Mouse (Mus musculus) hindbrain, embryonic 12.5 days (tissue): ENCODE measurements around the gene Atg4c. TPM values are rescaled to one million over a fixed set of nuclear protein-coding genes. Genes with fewer than 3 reads are reported as not detected.

ENCODE experiments used
- ATAC-seq: fragments of 200-750 bp; cut with Nextera tagmentation; 2 replicates; pipeline ENCODE4 v1.8.0; 2017; ENCODE audit warnings: moderate TSS enrichment; ENCODE audit not compliant: low FRiP score
- H3K27ac ChIP-seq: fragments of 300-500 bp; sonication (generic); 2 replicates; pipeline ENCODE4 v1.5.1; 2016; ENCODE audit warnings: mild to moderate bottlenecking
- H3K27me3 ChIP-seq: fragments of 300-500 bp; sonication (generic); 2 replicates; pipeline ENCODE4 v1.6.1; 2016; ENCODE audit warnings: mild to moderate bottlenecking
- H3K36me3 ChIP-seq: fragments of 300-500 bp; sonication (generic); 2 replicates; pipeline ENCODE4 v1.6.1; 2016; ENCODE audit warnings: mild to moderate bottlenecking
- H3K4me1 ChIP-seq: fragments of 300-500 bp; sonication (generic); 2 replicates; pipeline ENCODE4 v1.6.1; 2016
- H3K4me2 ChIP-seq: fragments of 300-500 bp; sonication (generic); replicated peaks from 2 replicates; pipeline ENCODE4 v1.6.1; 2016; ENCODE audit warnings: mild to moderate bottlenecking
- H3K4me3 ChIP-seq: fragments of 300-500 bp; sonication (generic); 2 replicates; pipeline ENCODE4 v1.5.1; 2016; ENCODE audit warnings: mild to moderate bottlenecking
- H3K9ac ChIP-seq: fragments of 300-500 bp; sonication (generic); 2 replicates; pipeline ENCODE4 v1.6.1; 2016; ENCODE audit warnings: mild to moderate bottlenecking, moderate library complexity
- H3K9me3 ChIP-seq: fragments of 300-500 bp; sonication (generic); replicated peaks from 2 replicates; pipeline ENCODE4 v1.6.1; 2016; ENCODE audit warnings: mild to moderate bottlenecking
- WGBS: fragments of 180-500 bp; shearing (Covaris S2); methylation state at CpG from one replicate; pipeline ENCODE4 v1.1.7; 2016; 5-methylcytosine and 5-hydroxymethylcytosine counted together
- polyA plus RNA-seq: library from polyadenylated mRNA; unstranded; fragments of >200 nt; fragmentation: Nextera tagmentation; extraction: Ambion mirVana; gene quantifications from 2 replicates; pipeline ENCODE4 v1.2.1, GENCODE M21; 2016

Gene Atg4c
- polyA plus RNA-seq, 1 experiment from 2014 or later: 19.8 TPM

DNA sequence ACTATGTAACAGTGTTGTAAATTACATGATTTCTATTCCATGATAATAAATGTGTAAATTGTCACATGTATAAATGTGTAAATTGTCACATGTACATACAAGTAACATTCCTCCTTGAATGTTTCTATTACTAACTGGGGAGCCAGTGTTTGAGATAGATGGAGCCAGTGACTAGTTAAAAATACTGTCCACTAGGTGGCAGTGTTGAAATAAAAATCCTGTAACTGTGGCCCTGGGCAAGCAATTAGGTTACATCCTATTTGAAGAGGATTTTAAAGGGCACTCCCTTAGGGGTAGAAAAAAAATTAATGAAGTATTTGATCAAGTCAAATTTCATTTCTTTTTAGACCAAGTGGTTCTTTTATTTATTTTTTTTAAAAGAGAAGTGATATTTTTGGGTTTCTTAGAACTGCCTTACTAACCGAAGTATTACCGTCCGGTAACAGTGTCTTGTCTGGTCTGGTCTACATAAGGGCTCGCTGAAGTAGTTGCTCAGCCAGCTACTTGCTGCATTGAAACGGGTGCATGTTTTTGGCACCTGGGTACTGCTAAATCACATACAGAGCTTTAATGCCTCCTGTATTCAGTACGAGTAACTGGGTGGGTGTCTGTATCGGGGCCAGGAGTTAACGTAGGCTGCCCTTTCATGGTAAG, 41.6 kb downstream of the Atg4c start:
- 93% methylated on average over 8 of the region's 8 CpGs for WGBS
- ATAC-seq: peak; percentile 67
- no peaks in the 10 kb centered on the region for H3K4me1 ChIP-seq

DNA sequence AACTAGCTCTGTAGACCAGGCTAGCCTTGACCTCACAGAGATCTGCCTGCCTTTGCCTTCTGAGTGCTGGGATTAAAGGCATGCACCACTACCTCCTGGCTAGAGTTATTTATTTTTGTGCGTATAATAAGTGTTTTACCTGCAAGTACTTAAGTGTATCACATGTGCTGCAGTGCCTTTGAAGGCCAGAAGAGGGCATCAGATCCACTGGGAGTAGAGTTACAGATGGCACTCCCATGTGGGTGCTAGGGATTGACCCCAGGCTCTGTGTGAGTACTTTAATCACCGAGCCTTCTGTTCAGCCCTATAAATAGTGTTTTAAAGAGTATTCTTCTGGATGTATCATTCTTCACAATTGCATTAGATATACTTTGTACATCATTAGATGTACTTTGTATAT, 44.6 kb downstream of the Atg4c start:
- Histone ChIP-seq H3K9ac (no peak overlapping the region), H3K27me3 (no peaks in the 10 kb centered on the region), H3K9me3 (0 out of 2 replicates have a peak, but pooled peaks cover 4% of the 10 kb centered on the region), H3K4me3 (no peak overlapping the region), H3K4me1 (no peaks in the 10 kb centered on the region), H3K36me3 (peaks cover 16% of the 10 kb centered on the region; the same call in 1 of the 2 replicates), H3K4me2 (no peak overlapping the region), H3K27ac (no peak overlapping the region)
- WGBS: 94% methylated on average over 2 of the region's 2 CpGs
- ATAC-seq: no peak

More for the DNA sequence above, 41.6 kb downstream of the Atg4c start:
- no peak overlapping the region for H3K27ac ChIP-seq
- no peak overlapping the region for H3K4me2 ChIP-seq
- no peak overlapping the region for H3K4me3 ChIP-seq
- peaks cover 16% of the 10 kb centered on the region; the same call in 1 of the 2 replicates for H3K36me3 ChIP-seq
- H3K9ac ChIP-seq: no peak overlapping the region
- 0 out of 2 replicates have a peak, but pooled peaks cover 4% of the 10 kb centered on the region for H3K9me3 ChIP-seq
- no peaks in the 10 kb centered on the region for H3K27me3 ChIP-seq

DNA sequence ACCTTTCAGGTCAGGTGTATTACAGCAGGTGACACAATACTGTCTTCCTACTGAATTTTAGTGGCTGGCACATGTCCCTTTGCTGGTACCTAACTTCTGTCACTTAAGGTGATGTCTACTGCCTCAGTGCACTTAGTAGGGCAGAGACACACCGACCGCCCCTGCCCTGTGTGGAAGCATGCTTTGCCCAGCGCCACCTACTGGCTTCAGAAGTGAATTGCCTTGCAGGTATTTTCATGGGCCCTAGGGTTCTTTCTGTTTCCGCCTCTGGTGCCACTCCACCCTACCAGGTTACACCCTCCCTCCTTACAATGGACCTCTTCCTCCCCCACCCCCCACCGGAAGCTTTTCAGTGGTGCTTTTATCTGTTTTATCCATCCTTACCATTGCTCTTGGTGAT, 47.9 kb downstream of the Atg4c start:
- Histone ChIP-seq H3K4me2 (no peak overlapping the region), H3K27ac (no peak overlapping the region), H3K4me3 (no peak overlapping the region), H3K4me1 (no peaks in the 10 kb centered on the region), H3K9me3 (0 out of 2 replicates have a peak, but pooled peaks cover 4% of the 10 kb centered on the region), H3K36me3 (peaks cover 12% of the 10 kb centered on the region; the same call in 1 of the 2 replicates), H3K9ac (no peak overlapping the region), H3K27me3 (no peaks in the 10 kb centered on the region)
- ATAC-seq: no peak
- 54% methylated on average over 5 of the region's 5 CpGs for WGBS

DNA sequence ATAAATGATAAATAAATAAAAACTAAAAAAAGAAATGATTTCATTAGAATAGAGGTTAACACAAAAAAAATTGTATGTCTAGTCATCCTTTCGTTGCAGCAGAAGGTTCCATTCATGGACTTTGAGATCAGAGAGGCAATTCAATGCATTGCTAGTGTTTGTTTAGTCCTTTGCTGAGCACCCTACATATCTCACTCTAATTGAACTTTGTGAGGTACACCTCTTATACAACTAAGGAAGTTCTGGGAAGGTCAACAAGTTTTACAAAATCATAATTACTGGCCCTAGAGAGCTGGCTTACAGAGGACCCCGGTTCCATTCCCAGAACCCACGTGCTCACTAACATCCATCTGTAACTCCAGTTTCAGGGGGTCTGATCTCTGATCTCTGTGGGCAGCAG, 55.6 kb downstream of the Atg4c start:
- no peaks in the 10 kb centered on the region for H3K36me3 ChIP-seq
- no peak for ATAC-seq
- 96% methylated on average over 3 of the region's 3 CpGs for WGBS

DNA sequence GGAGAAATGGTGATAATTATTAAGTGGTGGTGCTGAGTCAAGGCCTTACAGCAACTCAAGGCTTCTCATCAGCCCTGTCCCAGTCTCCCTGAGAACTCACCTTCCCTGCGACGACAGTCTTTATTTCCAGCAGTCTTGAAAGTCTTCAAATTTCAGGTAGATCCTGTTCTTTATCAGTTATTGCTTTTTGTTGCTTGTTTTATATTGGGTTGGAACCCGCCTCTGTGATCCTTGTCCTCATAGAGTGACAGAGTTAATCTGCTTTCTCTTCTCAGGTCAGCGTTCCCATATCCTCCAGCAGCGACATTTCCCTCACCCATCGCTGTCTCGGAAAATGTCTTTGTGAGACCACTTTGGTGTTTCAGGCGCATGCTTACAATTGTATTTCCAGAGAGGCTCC, 56.1 kb downstream of the Atg4c start:
- H3K4me2 ChIP-seq: no peak overlapping the region
- H3K9me3 ChIP-seq: no peaks in the 10 kb centered on the region
- H3K36me3 ChIP-seq: no peaks in the 10 kb centered on the region
- H3K27ac ChIP-seq: no peak overlapping the region
- no peak overlapping the region for H3K9ac ChIP-seq
- no peaks in the 10 kb centered on the region for H3K4me1 ChIP-seq
- H3K4me3 ChIP-seq: no peak overlapping the region
- ATAC-seq: no peak
- H3K27me3 ChIP-seq: no peaks in the 10 kb centered on the region
- WGBS: 95% methylated on average over 8 of the region's 8 CpGs

More for the DNA sequence above, 55.6 kb downstream of the Atg4c start:
- H3K4me2 ChIP-seq: no peak overlapping the region
- no peaks in the 10 kb centered on the region for H3K9me3 ChIP-seq
- H3K9ac ChIP-seq: no peak overlapping the region
- no peak overlapping the region for H3K27ac ChIP-seq
- no peaks in the 10 kb centered on the region for H3K27me3 ChIP-seq
- no peak overlapping the region for H3K4me3 ChIP-seq
- no peaks in the 10 kb centered on the region for H3K4me1 ChIP-seq

DNA sequence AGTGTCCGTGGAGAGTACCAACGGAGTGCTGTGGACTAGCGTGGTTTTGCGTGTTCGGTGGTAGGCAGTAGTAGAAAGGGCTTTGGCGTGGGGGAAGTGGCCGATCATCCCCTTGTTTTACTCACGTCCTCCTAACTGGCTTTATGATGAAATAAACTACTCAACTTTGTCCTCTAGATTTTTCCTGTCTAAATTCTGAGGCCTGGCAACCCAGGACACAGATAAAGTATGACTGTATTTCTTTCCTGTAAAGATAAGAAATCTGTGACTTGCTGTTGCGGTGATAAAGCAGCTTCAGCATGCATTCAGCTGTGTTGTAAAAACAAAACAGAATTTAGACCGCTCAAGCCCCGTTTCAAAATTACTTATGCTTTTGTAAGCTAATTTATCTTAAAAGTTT, 59.2 kb downstream of the Atg4c start:
- no peaks in the 10 kb centered on the region for H3K27me3 ChIP-seq
- no peaks in the 10 kb centered on the region for H3K9me3 ChIP-seq
- H3K4me3 ChIP-seq: no peak overlapping the region
- ATAC-seq: no peak
- no peaks in the 10 kb centered on the region for H3K4me1 ChIP-seq
- no peak overlapping the region for H3K9ac ChIP-seq
- WGBS: 94% methylated on average over 11 of the region's 11 CpGs
- no peaks in the 10 kb centered on the region for H3K36me3 ChIP-seq
- no peak overlapping the region for H3K27ac ChIP-seq
- H3K4me2 ChIP-seq: no peak overlapping the region

DNA sequence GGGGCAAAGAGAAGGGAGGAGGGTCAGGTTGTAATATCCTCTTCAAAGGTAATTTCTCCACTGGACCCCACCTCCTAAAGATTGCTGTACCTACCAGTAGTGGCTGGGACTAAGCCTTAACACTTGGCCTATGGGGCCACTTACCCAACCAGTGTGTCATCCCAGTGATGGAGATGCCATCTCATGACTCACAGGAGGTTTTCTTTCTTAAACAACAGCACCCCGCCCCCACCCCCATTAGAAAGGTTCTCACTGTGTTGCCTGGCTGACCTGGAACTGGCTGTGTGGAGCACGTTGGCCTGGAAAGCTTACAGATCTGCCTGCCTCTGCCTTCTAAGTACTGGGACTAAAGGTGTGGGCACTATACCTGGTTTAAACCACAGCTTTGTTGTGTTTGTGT, 69.5 kb downstream of the Atg4c start:
- H3K27me3 ChIP-seq: no peaks in the 10 kb centered on the region
- H3K9ac ChIP-seq: no peak overlapping the region
- no peak for ATAC-seq
- no peak overlapping the region for H3K4me2 ChIP-seq
- H3K4me3 ChIP-seq: no peak overlapping the region
- no peaks in the 10 kb centered on the region; the same call in 1 of the 2 replicates for H3K4me1 ChIP-seq
- no peak overlapping the region for H3K27ac ChIP-seq
- H3K9me3 ChIP-seq: no peaks in the 10 kb centered on the region
- H3K36me3 ChIP-seq: no peaks in the 10 kb centered on the region
- 73% methylated on average over 2 of the region's 2 CpGs for WGBS

DNA sequence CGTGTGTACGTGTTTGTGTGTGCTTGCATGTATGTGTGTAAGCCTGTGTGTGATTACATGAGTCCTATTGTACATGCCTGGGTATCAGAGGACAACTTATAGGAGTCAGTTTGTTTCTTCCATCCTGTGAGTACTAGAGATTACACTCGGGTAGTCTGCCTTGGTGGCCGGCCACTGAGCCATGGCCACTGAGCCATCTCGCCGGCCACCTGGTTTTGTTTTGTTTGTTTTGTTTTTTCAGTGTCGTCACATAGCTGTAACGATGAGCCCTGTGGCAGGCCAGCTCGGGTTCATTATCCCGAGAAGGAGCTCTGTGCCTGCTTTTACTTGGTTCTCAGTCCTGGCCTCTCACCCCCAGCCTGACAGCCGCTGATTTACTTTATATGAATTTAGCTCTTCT, 69.9 kb downstream of the Atg4c start:
- Histone ChIP-seq H3K9me3 (no peaks in the 10 kb centered on the region), H3K4me2 (no peak overlapping the region), H3K4me3 (no peak overlapping the region), H3K4me1 (no peaks in the 10 kb centered on the region; the same call in 1 of the 2 replicates), H3K27me3 (no peaks in the 10 kb centered on the region), H3K9ac (no peak overlapping the region), H3K36me3 (no peaks in the 10 kb centered on the region), H3K27ac (no peak overlapping the region)
- no peak for ATAC-seq
- 65% methylated on average over 11 of the region's 11 CpGs for WGBS

DNA sequence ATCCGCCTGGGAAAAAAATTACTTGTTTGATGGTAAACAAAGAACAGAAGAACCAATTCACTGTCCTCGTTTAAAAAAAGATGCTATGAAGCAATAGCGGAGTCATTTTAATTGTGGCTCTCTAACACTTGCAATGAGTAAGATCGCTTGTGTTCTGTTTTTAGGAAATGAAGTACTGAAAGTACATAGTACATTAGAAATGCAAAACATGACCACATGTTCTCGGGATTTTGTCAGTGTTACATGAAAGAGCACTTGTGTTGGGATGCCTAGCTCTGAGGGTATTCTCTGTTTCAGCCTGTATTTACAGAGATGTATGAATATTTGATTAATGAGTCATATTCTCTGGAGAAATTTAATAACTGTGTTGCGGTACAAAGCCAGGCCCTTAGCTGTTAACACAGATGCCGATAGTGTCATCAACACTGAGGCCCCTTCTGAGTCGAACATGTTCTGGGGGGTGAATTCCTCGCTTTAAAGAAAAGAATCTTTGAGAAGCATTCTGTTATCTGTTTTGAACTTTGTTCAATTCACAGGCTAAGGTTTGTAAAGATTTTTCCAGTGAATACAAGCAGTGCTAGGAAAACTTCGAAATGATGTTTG, 73.2 kb downstream of the Atg4c start:
- Histone ChIP-seq H3K4me3 (no peak overlapping the region), H3K36me3 (no peaks in the 10 kb centered on the region), H3K4me1 (no peaks in the 10 kb centered on the region; the same call in 1 of the 2 replicates), H3K27me3 (no peaks in the 10 kb centered on the region), H3K9ac (no peak overlapping the region), H3K9me3 (no peaks in the 10 kb centered on the region), H3K27ac (no peak overlapping the region), H3K4me2 (no peak overlapping the region)
- ATAC-seq: no peak
- WGBS: 75% methylated on average over 10 of the region's 10 CpGs

DNA sequence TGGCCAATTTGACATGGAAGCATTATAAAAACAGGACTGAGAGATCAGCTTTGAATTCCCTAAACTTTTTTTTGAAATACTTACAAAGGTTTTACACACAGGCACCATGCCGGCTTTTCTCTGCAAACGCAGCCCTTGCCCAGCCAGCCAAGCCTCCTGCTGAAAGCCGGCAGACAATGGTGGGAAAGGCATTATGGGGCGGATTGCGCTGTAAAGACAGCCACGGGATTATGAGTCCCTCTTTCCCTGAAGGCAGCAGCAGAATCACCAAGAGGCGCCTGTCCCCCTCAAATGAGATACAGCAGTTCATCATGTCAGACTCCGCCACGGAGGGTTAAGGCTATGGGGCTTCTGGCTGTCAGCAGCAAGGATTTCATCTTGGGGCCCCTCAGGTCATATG, 79.1 kb downstream of the Atg4c start:
- peak overlapping the region; percentile 34 for H3K4me2 ChIP-seq
- ATAC-seq: peak; percentile 74
- peaks cover 12% of the 10 kb centered on the region for H3K4me1 ChIP-seq
- 21% methylated on average over 9 of the region's 9 CpGs for WGBS
- H3K9ac ChIP-seq: no peak overlapping the region
- H3K27me3 ChIP-seq: no peaks in the 10 kb centered on the region
- H3K36me3 ChIP-seq: no peaks in the 10 kb centered on the region
- no peaks in the 10 kb centered on the region for H3K9me3 ChIP-seq
- H3K4me3 ChIP-seq: no peak overlapping the region
- peak overlapping the region; percentile 41; the same call in 1 of the 2 replicates for H3K27ac ChIP-seq

DNA sequence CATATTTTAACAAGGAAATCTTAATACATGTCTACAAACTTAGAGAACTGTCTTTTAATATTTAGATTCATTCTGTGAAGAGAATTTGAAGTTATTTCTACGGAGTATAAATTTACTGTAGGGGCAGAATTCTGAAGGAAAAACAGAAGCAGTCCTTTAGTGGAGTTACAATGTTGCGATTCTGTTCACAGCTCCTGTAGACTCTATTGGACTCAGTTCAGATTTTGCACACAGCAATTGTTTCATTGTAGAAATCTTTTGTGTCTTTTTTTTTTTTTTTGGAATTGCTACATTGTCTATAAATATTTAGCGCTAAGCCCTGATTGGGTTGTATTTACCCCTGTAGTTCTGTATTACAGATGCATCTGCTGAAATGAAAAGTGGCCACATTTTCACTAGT, 79.7 kb downstream of the Atg4c start:
- Histone ChIP-seq H3K4me1 (peaks cover 12% of the 10 kb centered on the region), H3K27ac (no peak overlapping the region), H3K4me2 (no peak overlapping the region), H3K4me3 (no peak overlapping the region), H3K27me3 (no peaks in the 10 kb centered on the region), H3K9me3 (no peaks in the 10 kb centered on the region), H3K9ac (no peak overlapping the region), H3K36me3 (no peaks in the 10 kb centered on the region)
- 86% methylated on average over 3 of the region's 3 CpGs for WGBS
- ATAC-seq: no peak

DNA sequence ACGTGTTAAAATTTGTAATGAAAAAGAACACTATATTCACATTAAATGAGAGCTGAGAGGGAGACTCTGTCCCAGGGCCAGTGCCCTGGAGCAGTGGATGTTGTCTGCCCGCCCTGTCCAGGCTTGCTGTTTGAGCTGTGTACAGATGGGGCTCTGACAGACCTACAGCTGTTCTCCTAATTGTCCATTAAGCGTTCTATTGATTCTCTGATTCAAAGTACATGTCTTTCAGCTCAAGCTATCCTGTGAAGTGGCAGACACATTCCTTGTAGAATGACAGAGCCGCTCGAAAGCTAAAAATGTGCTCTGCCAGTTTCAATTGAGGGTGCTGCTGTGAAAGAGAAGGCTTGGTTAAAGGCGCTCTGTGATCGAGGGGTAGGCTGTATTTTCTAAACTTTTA, 80.2 kb downstream of the Atg4c start:
- Histone ChIP-seq H3K4me2 (no peak overlapping the region), H3K27ac (no peak overlapping the region), H3K36me3 (no peaks in the 10 kb centered on the region), H3K4me1 (peaks cover 12% of the 10 kb centered on the region), H3K4me3 (no peak overlapping the region), H3K27me3 (no peaks in the 10 kb centered on the region), H3K9ac (no peak overlapping the region), H3K9me3 (no peaks in the 10 kb centered on the region)
- peak; percentile 89 for ATAC-seq
- WGBS: 48% methylated on average over 7 of the region's 7 CpGs

DNA sequence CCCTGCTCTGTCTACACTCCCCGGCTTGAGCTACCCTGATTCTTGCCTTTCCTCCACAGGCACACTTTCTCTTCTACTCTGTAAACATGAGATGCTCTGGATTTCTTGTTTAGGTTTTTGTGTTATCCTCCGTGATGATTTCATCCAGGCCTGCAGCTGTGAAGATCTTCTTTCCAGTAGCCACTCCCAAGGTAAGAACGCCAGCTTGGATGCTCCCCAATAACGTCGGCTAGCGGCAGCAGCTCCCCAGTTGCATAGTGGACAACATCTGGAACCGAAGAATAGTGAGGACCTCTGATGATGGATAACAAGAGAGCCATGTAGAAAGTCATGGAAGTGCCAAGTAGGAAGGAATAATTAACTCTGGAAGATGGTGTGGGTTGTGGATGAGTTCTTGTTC, 85.1 kb downstream of the Atg4c start:
- Histone ChIP-seq H3K27me3 (no peaks in the 10 kb centered on the region), H3K4me2 (no peak overlapping the region), H3K27ac (no peak overlapping the region), H3K4me3 (no peak overlapping the region), H3K4me1 (peaks cover 2% of the 10 kb centered on the region; the same call in 1 of the 2 replicates), H3K9ac (no peak overlapping the region), H3K9me3 (no peaks in the 10 kb centered on the region), H3K36me3 (no peaks in the 10 kb centered on the region)
- no peak for ATAC-seq
- WGBS: 91% methylated on average over 7 of the region's 7 CpGs
